Mouse (Mus musculus) ovary, postnatal 10 days (tissue): Measurements from ENCODE around the gene Ndufs1.
"Not testable (repeated sequence)": the region's sequence is repeated elsewhere in the genome, so short reads cannot be mapped to it uniquely, and the experiment has no call there.

ENCODE experiments used
- DNase-seq: peaks from one replicate; pipeline ENCODE4 v3.0.0; 2022; ENCODE audit warnings: low spot score

Ndufs1 gene

GRCm38 (mm10) chr1:63176604-63177421 lies at the start of gene Ndufs1, which contains the start of gene Eef1b2:
TSS of gene Ndufs1 (minus strand) at chr1:63176833.
TSS of gene Eef1b2 (plus strand) at chr1:63176825.
- peak; percentile 90 for DNase-seq

DNA sequence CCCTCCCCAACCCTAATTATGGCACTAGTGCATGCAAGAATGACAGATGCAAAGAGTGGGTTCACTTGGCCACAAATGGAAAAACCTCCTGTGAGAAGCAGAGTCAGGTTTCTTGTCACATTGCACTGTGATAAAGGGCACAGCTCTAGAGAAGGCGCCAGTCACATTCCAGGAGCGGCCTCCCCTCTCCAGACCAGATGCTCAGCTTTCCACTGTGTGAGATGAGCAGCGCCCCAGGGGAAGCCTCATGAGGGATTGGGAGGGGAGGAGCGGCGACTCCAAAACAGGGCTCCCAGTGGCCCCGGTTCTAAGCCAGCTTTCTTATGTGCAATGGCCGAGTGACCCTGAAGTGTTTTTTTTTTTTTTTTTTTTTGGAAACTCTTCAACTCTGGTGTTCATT lies 49.3 kb upstream of the Ndufs1 start:
- DNase-seq: no peak

- no peak for DNase-seq
These were observed 48.4 kb upstream of the Ndufs1 start for GRCm38 (mm10) chr1:63225009-63225408.

DNA sequence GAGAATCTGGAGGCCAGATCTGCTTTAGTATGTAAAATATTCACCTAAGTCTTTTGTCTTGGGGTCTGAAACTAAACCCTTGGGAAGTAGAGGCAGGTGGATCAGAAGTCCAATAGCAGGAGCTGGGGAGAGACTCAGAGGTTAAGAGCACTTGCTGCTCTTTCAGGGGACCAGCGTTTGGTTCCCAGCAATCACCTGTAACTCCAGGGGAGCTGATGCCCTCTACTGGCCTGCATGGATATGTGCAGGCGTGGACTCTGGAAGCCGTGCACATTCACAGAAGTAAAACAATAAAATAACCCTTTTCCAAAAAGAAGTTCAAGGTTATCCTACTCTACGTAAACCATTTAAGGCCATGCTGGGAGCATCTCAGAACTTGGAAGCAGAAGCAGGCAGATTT lies 42.6 kb upstream of the Ndufs1 start:
- DNase-seq: no peak

DNA sequence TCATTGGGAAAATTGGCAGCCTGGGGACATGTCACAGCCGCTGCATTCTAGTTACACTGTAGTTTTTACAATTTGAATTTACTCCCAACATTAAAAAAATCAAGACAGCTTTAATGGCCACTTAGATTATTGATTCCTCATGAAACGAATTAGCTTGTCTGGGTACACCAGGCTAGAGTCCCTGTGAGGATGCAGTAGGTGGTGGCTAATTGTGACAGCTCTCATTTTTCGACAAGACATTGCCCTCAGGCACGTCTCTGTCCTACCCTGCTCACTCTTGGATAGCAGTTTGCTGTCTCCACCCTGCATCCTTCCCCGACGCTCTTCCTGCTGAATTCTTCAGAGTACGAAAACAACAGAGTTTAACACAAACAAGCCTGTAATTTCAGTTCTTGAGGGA lies 38.0 kb upstream of the Ndufs1 start:
- DNase-seq: no peak

DNA sequence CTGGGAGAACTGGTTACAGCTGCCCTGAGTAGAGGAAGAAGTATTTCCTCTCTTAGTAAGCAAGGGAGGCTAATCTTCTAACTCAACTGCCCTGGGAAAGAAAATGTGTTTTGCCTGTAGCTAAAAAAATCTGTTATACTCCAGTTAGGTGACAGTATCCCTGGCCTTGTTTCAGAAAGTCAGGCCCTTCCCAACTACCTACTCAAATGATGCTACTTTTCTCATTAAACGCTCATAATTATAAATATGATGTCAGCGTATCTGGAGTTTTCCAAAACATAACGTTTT lies 37.6 kb upstream of the Ndufs1 start, which contains the start of gene Gpr1:
Gpr1 (minus strand) TSS at position 273 of the 288 bp plus-strand sequence.
- no peak for DNase-seq

DNA sequence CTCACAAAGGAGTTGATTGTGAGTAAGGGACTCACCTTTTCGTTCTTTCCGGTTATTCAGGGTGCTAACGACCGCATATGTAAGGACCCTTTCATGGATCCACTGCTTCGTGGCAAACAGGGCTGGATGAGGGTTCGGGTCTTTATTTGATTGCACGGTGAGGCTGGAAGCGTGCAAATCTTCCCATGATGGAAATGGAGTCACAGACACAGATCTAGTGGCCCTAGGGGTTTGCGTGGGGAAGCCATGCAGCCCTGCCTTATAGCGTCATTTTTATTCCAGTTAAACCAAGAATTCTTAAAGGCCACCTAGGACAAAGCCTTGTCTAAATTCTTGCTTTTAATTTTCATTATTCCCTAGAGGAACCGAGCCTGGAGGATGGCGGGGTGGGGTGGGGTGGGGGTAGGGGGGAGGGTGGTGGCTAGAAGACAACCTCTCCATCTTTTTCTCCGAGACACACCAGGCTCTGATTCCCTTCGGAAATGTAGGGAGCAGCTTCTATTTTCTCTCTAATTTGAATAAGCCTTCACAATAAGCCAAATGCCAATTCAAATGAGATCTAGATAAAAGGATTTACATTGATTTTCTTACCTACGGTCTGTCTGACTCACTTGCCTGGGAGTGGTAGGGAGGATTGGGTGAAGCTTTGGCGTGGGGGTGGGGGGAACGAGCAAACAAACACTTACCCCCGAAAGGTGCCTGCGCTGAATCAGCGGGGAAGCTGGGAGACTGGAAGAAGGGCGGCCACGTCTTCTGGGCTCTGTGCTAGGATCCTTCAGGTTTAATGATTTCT lies 37.0 kb upstream of the Ndufs1 start:
- DNase-seq: no peak

GRCm38 (mm10) chr1:63209861-63210529 lies 33.4 kb upstream of the Ndufs1 start:
- DNase-seq: no peak

- DNase-seq: no peak
These were observed 31.0 kb upstream of the Ndufs1 start for GRCm38 (mm10) chr1:63207607-63208006.

DNA sequence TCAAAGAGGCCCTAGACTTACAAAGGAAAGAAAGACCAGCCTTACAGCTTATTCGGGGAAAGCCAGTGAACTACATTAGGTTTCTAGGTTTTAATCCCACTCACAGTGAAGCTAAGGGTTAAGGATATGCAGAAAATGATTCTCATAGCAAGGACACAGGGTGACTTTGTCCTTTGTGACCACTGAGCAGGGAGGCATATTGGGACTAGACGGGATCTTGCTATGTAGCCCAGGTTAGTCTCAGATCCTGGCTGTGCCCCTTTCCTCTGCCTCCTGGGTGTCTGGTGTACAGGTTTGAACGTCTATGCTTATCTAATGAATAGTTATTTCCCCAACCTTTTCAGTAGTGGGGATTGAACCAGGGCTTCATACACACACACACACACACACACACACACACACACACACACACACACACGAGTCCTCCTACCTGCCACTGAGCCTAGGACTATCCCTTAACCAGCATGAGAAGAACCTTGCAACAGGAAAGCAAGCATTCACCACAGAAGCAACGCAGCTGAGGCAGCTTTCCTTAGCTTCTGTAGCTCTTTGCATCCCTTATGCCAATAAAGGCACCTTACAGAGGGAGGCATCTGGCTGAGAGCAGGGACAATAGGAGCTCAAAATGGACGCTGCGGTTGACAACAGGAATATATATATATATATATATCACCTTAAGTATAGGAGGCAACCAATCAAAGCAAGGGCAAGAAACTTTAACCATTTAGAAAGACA lies 28.2 kb upstream of the Ndufs1 start:
- no peak for DNase-seq

- DNase-seq: no peak
These were observed 27.5 kb upstream of the Ndufs1 start for GRCm38 (mm10) chr1:63203950-63204659.

DNA sequence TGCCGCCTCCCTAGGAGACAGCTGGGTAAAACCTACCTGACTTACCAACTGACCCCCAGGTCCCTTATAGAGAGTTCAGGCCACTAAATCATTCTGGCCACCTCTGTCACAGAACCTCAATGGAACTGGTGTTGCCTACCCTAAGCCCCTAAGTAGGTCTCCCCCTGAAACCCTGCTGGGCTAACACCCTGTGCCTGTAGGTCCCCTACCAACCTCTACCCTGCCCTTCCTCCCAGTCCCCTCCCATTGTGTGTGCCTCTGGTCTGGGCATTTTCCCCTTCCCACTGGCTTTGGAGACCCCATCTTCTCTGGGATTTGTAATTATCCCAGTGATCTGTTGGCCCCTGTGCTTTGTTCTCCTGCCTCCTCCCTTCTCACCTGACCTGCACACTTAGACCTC lies 26.8 kb upstream of the Ndufs1 start:
- no peak for DNase-seq

DNA sequence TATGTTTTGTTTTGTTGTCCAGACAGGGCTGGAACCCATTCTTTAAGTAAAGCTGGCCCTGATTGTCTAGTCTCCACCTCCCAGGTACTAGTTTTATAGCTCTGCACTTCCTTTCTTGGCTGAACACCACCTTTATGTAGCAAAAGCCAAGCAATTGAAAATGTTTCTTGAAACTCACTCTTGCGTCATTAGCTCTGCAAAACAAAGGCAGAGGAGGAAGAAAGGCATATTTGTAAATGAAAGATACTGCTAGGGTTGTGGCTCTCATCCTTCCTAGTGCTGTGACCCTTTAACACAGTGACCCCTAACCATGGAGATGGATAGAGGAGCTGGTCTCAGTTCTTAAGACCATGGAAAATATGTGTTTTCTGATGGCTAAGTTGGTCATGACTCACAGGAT lies 25.0 kb upstream of the Ndufs1 start:
- DNase-seq: no peak

DNA sequence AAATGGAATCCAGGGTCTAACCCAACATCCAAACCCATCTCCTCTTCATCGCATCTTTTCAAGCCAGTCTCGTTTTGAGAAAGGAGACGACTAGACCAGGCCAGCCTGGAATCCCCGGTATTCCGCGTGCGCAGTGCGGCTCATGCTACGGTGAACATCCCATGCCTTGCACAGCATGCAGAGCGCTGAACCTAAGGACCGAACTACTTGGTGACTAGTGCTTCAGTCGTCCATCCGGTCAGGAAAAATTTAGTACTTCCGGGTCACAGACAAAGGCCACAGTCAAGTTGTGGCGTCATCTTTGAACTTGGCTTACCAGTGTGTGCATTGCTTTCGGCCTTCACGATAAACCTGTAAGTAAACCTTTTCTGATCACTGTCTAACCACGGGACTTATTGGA lies 23.7 kb upstream of the Ndufs1 start:
- no peak for DNase-seq

- DNase-seq: no peak
These were observed 22.8 kb upstream of the Ndufs1 start for GRCm38 (mm10) chr1:63199387-63199786.

GRCm38 (mm10) chr1:63195848-63196512 lies 19.3 kb upstream of the Ndufs1 start:
- no peak for DNase-seq

DNA sequence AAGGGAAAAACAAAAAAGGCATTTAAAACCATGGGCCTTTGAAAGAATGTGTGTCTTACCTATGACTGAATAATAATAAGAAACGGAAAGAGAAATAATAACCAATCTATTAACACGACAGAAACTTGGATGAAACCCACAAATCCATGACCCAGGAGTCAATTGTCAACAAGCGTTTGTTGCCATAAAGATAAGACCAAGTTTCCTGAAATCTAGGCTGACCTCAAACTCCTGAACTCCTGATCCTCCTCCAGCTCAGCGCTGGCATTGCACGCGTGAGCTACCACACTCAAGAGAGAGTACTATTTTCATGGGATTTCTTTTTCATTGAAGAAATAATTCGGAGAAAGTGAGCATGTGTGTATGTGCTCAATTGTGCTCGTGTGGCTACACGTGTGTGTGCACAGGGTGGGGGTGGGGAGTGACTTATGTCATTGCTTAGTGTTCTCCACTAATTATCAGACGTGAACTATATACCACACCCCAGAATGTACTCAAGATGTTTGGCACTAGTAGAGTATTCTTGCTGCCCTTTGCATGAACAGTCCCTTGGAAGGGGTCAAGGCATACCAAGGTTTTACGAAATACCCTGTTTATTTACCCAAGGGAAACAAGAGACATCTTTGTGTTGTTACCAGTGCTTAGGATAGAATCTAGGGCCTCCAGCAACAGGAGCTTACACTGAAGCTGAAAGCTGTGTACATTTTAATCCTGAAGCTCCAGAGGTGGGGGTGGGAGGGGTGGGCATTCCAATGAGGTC lies 15.9 kb upstream of the Ndufs1 start:
- no peak for DNase-seq

GRCm38 (mm10) chr1:63190851-63191250 lies 14.2 kb upstream of the Ndufs1 start:
- DNase-seq: no peak

DNA sequence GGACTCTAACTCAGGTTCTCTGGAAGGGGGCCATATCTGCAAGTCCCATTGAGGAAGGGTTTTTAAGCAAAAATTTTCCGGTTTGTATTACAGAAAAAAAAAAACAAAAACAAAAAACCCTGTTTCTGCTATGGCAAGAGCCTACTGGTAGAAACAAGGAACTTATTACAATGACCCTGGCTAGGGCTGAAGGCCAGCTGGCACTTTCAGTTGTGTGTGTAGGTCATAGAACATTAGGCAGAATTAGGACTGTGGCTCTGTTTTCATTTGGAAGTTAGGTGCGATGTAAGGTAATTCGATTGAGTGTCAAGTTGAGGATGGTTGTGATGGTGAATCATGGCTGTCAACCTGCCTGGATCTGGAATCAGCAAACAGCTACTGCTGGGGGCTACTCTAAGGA lies 11.9 kb upstream of the Ndufs1 start:
- DNase-seq: no peak

DNA sequence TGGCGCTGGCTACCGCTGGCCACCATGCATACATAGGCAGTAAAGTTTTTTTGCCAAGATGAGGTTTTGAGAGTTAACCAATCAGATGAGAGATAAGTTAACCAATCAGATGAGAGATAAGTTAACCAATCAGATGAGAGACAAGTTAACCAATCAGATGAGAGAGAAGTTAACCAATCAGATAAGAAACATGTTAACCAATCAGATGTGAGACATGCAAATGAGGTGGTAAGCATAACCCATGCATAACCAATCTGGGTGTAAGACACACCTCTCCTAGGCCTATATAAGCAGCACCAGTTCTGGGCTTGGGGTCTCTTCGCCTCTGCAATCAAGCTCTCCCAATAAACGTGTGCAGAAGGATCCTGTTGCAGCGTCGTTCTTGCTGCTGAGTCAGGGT lies 8.8 kb upstream of the Ndufs1 start:
- not testable (repeated sequence) for DNase-seq
